Mouse (Mus musculus): Measurements from ENCODE around the gene Adap2. TPM values are rescaled to one million over a fixed set of nuclear protein-coding genes. Genes with fewer than 3 reads are reported as not detected.
"Not testable (repeated sequence)": the region's sequence is repeated elsewhere in the genome, so short reads cannot be mapped to it uniquely, and the experiment has no call there.

Gene Adap2
- polyA plus RNA-seq, 1 experiment from 2014 or later, result 1.7 TPM

GRCm38 (mm10) chr11:80183054-80183704 lies 29.3 kb downstream of the Adap2 start:
- H3K36me3 ChIP-seq (ENCODE audit: control insufficient read depth, insufficient read depth); H3K27me3 ChIP-seq (ENCODE audit: control insufficient read depth, insufficient read depth, low read length); H3K4me1 ChIP-seq (ENCODE audit: control insufficient read depth, insufficient read depth, low read length); H3K9me3 ChIP-seq (replicated peaks; ENCODE audit: control insufficient read depth, low read length): not testable (repeated sequence)
- peak; percentile 65 for ATAC-seq (replicated peaks; ENCODE audit: extremely low read depth, insufficient read depth, low FRiP score)
- 40% methylated on average over 12 of the region's 12 CpGs for WGBS
- H3K27ac ChIP-seq (ENCODE audit: low read length), result peak overlapping the region; percentile 96
- peak overlapping the region; percentile 96 for H3K4me3 ChIP-seq (ENCODE audit: low read length)
- H3K4me2 ChIP-seq (ENCODE audit: low read depth, low read length), result peak overlapping the region; percentile 68
- H3K9ac ChIP-seq (ENCODE audit: low read length), result peak overlapping the region; percentile 99

GRCm38 (mm10) chr11:80183705-80184255 lies 29.9 kb downstream of the Adap2 start, which contains the start of gene Rnf135:
Gene Rnf135, plus strand, starts transcription at chr11:80183851.
- H3K27me3 ChIP-seq (ENCODE audit: control insufficient read depth, insufficient read depth, low read length), result no peaks in the 10 kb centered on the region
- no peaks in the 10 kb centered on the region for H3K36me3 ChIP-seq (ENCODE audit: control insufficient read depth, insufficient read depth)
- H3K4me1 ChIP-seq (ENCODE audit: control insufficient read depth, insufficient read depth, low read length), result peaks cover 8% of the 10 kb centered on the region
- H3K9me3 ChIP-seq (replicated peaks; ENCODE audit: control insufficient read depth, low read length), result no peaks in the 10 kb centered on the region; the same call in 1 of the 2 replicates
- H3K27ac ChIP-seq (ENCODE audit: low read length), result peak within 1 kb of the TSS; percentile 96
- peak within 1 kb of the TSS; percentile 68 for H3K4me2 ChIP-seq (ENCODE audit: low read depth, low read length)
- peak within 1 kb of the TSS; percentile 99 for H3K9ac ChIP-seq (ENCODE audit: low read length)
- under 1% methylated on average over 33 of the region's 33 CpGs for WGBS
- H3K4me3 ChIP-seq (ENCODE audit: low read length), result peak within 1 kb of the TSS; percentile 96
- ATAC-seq (replicated peaks; ENCODE audit: extremely low read depth, insufficient read depth, low FRiP score), result peak; percentile 97

GRCm38 (mm10) chr11:80184531-80185071 lies 30.7 kb downstream of the Adap2 start:
- peak overlapping the region; percentile 99 for H3K9ac ChIP-seq (ENCODE audit: low read length)
- peak overlapping the region; percentile 68 for H3K4me2 ChIP-seq (ENCODE audit: low read depth, low read length)
- ATAC-seq (replicated peaks; ENCODE audit: extremely low read depth, insufficient read depth, low FRiP score), result no peak
- no peaks in the 10 kb centered on the region; the same call in 1 of the 2 replicates for H3K9me3 ChIP-seq (replicated peaks; ENCODE audit: control insufficient read depth, low read length)
- H3K4me3 ChIP-seq (ENCODE audit: low read length), result peak overlapping the region; percentile 96
- peak overlapping the region; percentile 96 for H3K27ac ChIP-seq (ENCODE audit: low read length)
- no peaks in the 10 kb centered on the region for H3K36me3 ChIP-seq (ENCODE audit: control insufficient read depth, insufficient read depth)
- peaks cover 8% of the 10 kb centered on the region for H3K4me1 ChIP-seq (ENCODE audit: control insufficient read depth, insufficient read depth, low read length)
- H3K27me3 ChIP-seq (ENCODE audit: control insufficient read depth, insufficient read depth, low read length), result no peaks in the 10 kb centered on the region
- WGBS, result 85% methylated on average over 6 of the region's 6 CpGs

- WGBS, result 66% methylated on average over 5 of the region's 5 CpGs
- not testable (repeated sequence) for H3K27me3 ChIP-seq (ENCODE audit: control insufficient read depth, insufficient read depth, low read length); H3K27ac ChIP-seq (ENCODE audit: low read length); H3K36me3 ChIP-seq (ENCODE audit: control insufficient read depth, insufficient read depth); ATAC-seq (replicated peaks; ENCODE audit: extremely low read depth, insufficient read depth, low FRiP score); H3K4me2 ChIP-seq (ENCODE audit: low read depth, low read length); H3K9ac ChIP-seq (ENCODE audit: low read length); H3K4me3 ChIP-seq (ENCODE audit: low read length); H3K9me3 ChIP-seq (replicated peaks; ENCODE audit: control insufficient read depth, low read length); H3K4me1 ChIP-seq (ENCODE audit: control insufficient read depth, insufficient read depth, low read length)
These were observed 31.6 kb downstream of the Adap2 start for GRCm38 (mm10) chr11:80185441-80185976.

GRCm38 (mm10) chr11:80190280-80190679 lies 36.4 kb downstream of the Adap2 start:
- H3K4me3 ChIP-seq (ENCODE audit: low read length), result no peak overlapping the region
- peaks cover 2% of the 10 kb centered on the region; the same call in 1 of the 2 replicates for H3K4me1 ChIP-seq (ENCODE audit: control insufficient read depth, insufficient read depth, low read length)
- peaks cover 19% of the 10 kb centered on the region for H3K36me3 ChIP-seq (ENCODE audit: control insufficient read depth, insufficient read depth)
- H3K9me3 ChIP-seq (replicated peaks; ENCODE audit: control insufficient read depth, low read length), result 0 out of 2 replicates have a peak, but pooled peaks cover 3% of the 10 kb centered on the region
- WGBS, result 75% methylated on average over 4 of the region's 4 CpGs
- ATAC-seq (replicated peaks; ENCODE audit: extremely low read depth, insufficient read depth, low FRiP score), result no peak
- H3K9ac ChIP-seq (ENCODE audit: low read length), result no peak overlapping the region
- no peaks in the 10 kb centered on the region for H3K27me3 ChIP-seq (ENCODE audit: control insufficient read depth, insufficient read depth, low read length)
- H3K27ac ChIP-seq (ENCODE audit: low read length), result no peak overlapping the region
- no peak overlapping the region for H3K4me2 ChIP-seq (ENCODE audit: low read depth, low read length)

- WGBS, result 64% methylated on average over 4 of the region's 4 CpGs
- no peak overlapping the region for H3K9ac ChIP-seq (ENCODE audit: low read length)
- H3K36me3 ChIP-seq (ENCODE audit: control insufficient read depth, insufficient read depth), result peaks cover 23% of the 10 kb centered on the region
- H3K27ac ChIP-seq (ENCODE audit: low read length), result no peak overlapping the region
- H3K4me1 ChIP-seq (ENCODE audit: control insufficient read depth, insufficient read depth, low read length), result no peaks in the 10 kb centered on the region
- no peak overlapping the region for H3K4me2 ChIP-seq (ENCODE audit: low read depth, low read length)
- no peak for ATAC-seq (replicated peaks; ENCODE audit: extremely low read depth, insufficient read depth, low FRiP score)
- no peak overlapping the region for H3K4me3 ChIP-seq (ENCODE audit: low read length)
- H3K9me3 ChIP-seq (replicated peaks; ENCODE audit: control insufficient read depth, low read length), result 0 out of 2 replicates have a peak, but pooled peaks cover 3% of the 10 kb centered on the region
- no peaks in the 10 kb centered on the region for H3K27me3 ChIP-seq (ENCODE audit: control insufficient read depth, insufficient read depth, low read length)
These were observed 39.9 kb downstream of the Adap2 start for GRCm38 (mm10) chr11:80193827-80194226.

- H3K4me1 ChIP-seq (ENCODE audit: control insufficient read depth, insufficient read depth, low read length), result no peaks in the 10 kb centered on the region
- H3K27ac ChIP-seq (ENCODE audit: low read length), result no peak overlapping the region
- peaks cover 26% of the 10 kb centered on the region for H3K36me3 ChIP-seq (ENCODE audit: control insufficient read depth, insufficient read depth)
- H3K9me3 ChIP-seq (replicated peaks; ENCODE audit: control insufficient read depth, low read length), result 0 out of 2 replicates have a peak, but pooled peaks cover 3% of the 10 kb centered on the region
- H3K4me2 ChIP-seq (ENCODE audit: low read depth, low read length), result no peak overlapping the region
- ATAC-seq (replicated peaks; ENCODE audit: extremely low read depth, insufficient read depth, low FRiP score), result no peak
- WGBS, result 86% methylated on average over 7 of the region's 7 CpGs
- H3K4me3 ChIP-seq (ENCODE audit: low read length), result no peak overlapping the region
- no peak overlapping the region for H3K9ac ChIP-seq (ENCODE audit: low read length)
- no peaks in the 10 kb centered on the region for H3K27me3 ChIP-seq (ENCODE audit: control insufficient read depth, insufficient read depth, low read length)
These were observed 42.4 kb downstream of the Adap2 start for GRCm38 (mm10) chr11:80196351-80196750.

GRCm38 (mm10) chr11:80199316-80199715 lies 45.4 kb downstream of the Adap2 start:
- H3K9ac ChIP-seq (ENCODE audit: low read length), result no peak overlapping the region
- 90% methylated on average over 3 of the region's 3 CpGs for WGBS
- H3K27ac ChIP-seq (ENCODE audit: low read length), result no peak overlapping the region
- peaks cover 15% of the 10 kb centered on the region for H3K36me3 ChIP-seq (ENCODE audit: control insufficient read depth, insufficient read depth)
- H3K27me3 ChIP-seq (ENCODE audit: control insufficient read depth, insufficient read depth, low read length), result no peaks in the 10 kb centered on the region
- 0 out of 2 replicates have a peak, but pooled peaks cover 3% of the 10 kb centered on the region for H3K9me3 ChIP-seq (replicated peaks; ENCODE audit: control insufficient read depth, low read length)
- no peak for ATAC-seq (replicated peaks; ENCODE audit: extremely low read depth, insufficient read depth, low FRiP score)
- H3K4me1 ChIP-seq (ENCODE audit: control insufficient read depth, insufficient read depth, low read length), result no peaks in the 10 kb centered on the region
- no peak overlapping the region for H3K4me3 ChIP-seq (ENCODE audit: low read length)
- no peak overlapping the region for H3K4me2 ChIP-seq (ENCODE audit: low read depth, low read length)

GRCm38 (mm10) chr11:80199773-80200172 lies 45.9 kb downstream of the Adap2 start:
- H3K27ac ChIP-seq (ENCODE audit: low read length), result no peak overlapping the region
- WGBS, result 94% methylated on average over 2 of the region's 2 CpGs
- H3K9ac ChIP-seq (ENCODE audit: low read length), result no peak overlapping the region
- H3K4me1 ChIP-seq (ENCODE audit: control insufficient read depth, insufficient read depth, low read length), result no peaks in the 10 kb centered on the region
- ATAC-seq (replicated peaks; ENCODE audit: extremely low read depth, insufficient read depth, low FRiP score), result no peak
- peaks cover 11% of the 10 kb centered on the region for H3K36me3 ChIP-seq (ENCODE audit: control insufficient read depth, insufficient read depth)
- H3K9me3 ChIP-seq (replicated peaks; ENCODE audit: control insufficient read depth, low read length), result 0 out of 2 replicates have a peak, but pooled peaks cover 2% of the 10 kb centered on the region
- H3K4me3 ChIP-seq (ENCODE audit: low read length), result no peak overlapping the region
- no peaks in the 10 kb centered on the region for H3K27me3 ChIP-seq (ENCODE audit: control insufficient read depth, insufficient read depth, low read length)
- H3K4me2 ChIP-seq (ENCODE audit: low read depth, low read length), result no peak overlapping the region

Measured in heart, embryonic 16.5 days (tissue).